Mouse (Mus musculus): ENCODE results near the gene Hrk. TPM values are rescaled to one million over a fixed set of nuclear protein-coding genes. Genes with fewer than 3 reads are reported as not detected.

Gene Hrk
- polyA plus RNA-seq, 1 experiment from 2014 or later = 5.3 TPM

DNA sequence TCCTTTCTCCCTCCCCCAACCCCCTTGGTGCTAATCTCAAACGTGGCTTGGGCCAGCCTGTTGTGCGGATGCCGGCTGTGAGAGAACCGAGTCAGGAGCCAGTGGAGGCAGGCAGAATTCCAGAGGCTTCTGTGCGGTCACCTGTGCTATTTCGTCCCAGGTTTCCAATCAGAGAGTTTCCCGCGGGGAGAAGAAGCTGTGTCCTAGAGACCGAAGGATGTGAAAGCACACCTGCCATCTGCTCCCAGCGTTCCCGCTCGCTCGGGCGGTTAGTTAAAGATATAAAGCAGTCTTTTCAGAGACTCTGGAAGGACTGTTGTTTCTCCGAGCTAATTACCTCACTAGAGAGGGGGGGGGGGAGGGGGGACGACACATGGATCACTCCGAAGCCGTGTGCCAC lies 27.8 kb downstream of the Hrk start:
- H3K4me1 ChIP-seq = peaks cover 13% of the 10 kb centered on the region
- H3K9me3 ChIP-seq = no peaks in the 10 kb centered on the region
- no peaks in the 10 kb centered on the region for H3K36me3 ChIP-seq
- no peak overlapping the region for H3K4me3 ChIP-seq
- no peak overlapping the region for H3K27ac ChIP-seq
- H3K27me3 ChIP-seq (replicated peaks) = no peaks in the 10 kb centered on the region
- WGBS = 21% methylated on average over 18 of the region's 18 CpGs
- H3K4me2 ChIP-seq (replicated peaks) = no peak overlapping the region
- no peak for ATAC-seq (ENCODE audit: low FRiP score, low read depth)
- H3K9ac ChIP-seq = no peak overlapping the region

DNA sequence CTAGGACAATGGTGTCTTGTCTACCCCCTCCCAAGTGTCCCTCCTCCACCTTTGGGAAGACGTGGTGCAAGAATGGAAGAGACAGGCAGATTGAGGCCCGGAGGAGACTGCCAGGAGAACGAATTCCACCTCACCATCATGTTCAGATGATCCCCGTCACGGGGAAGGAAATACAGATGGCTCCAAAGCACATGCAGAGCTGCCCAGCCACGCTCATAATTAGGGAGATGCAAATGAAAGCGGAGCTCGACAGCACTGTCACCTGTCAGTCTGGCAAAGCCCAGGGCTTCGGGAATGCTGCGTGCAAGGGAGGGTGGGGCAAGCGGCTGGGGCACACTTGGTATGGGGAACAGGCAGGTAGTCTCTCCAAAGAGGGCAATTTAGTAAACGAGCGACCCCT lies 33.0 kb downstream of the Hrk start:
- Histone ChIP-seq H3K4me3 (no peak overlapping the region), H3K27me3 (replicated peaks) (no peaks in the 10 kb centered on the region), H3K9ac (no peak overlapping the region), H3K4me2 (replicated peaks) (no peak overlapping the region), H3K36me3 (peaks cover 14% of the 10 kb centered on the region; the same call in 1 of the 2 replicates), H3K4me1 (peaks cover 6% of the 10 kb centered on the region), H3K27ac (no peak overlapping the region), H3K9me3 (no peaks in the 10 kb centered on the region)
- ATAC-seq (ENCODE audit: low FRiP score, low read depth) = no peak
- 82% methylated on average over 13 of the region's 13 CpGs for WGBS

DNA sequence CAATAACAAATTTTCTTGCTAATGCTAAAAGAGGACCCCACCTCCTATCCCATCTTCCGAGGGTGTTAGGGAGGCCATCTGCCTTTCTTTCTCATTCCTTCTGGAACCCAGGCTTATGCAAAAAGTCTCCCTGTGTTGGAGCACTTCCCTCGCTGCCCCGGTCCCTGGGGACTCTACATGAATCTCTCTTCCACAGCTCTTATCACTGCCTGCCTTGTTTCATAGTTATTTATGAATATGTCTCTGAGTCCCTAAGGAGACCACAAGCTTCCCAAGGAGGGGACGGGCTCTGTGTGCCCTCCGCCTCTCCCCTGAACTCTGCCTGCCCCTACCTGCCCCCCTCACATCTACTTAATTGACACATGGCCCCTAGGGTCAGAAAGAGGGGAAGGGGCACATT lies 35.2 kb downstream of the Hrk start:
- no peak overlapping the region for H3K9ac ChIP-seq
- WGBS = 61% methylated on average over 5 of the region's 5 CpGs
- no peak overlapping the region for H3K27ac ChIP-seq
- no peak overlapping the region for H3K4me2 ChIP-seq (replicated peaks)
- H3K27me3 ChIP-seq (replicated peaks) = no peaks in the 10 kb centered on the region
- H3K9me3 ChIP-seq = no peaks in the 10 kb centered on the region
- peaks cover 14% of the 10 kb centered on the region; the same call in 1 of the 2 replicates for H3K36me3 ChIP-seq
- peaks cover 6% of the 10 kb centered on the region; the same call in 1 of the 2 replicates for H3K4me1 ChIP-seq
- H3K4me3 ChIP-seq = no peak overlapping the region
- ATAC-seq (ENCODE audit: low FRiP score, low read depth) = no peak

DNA sequence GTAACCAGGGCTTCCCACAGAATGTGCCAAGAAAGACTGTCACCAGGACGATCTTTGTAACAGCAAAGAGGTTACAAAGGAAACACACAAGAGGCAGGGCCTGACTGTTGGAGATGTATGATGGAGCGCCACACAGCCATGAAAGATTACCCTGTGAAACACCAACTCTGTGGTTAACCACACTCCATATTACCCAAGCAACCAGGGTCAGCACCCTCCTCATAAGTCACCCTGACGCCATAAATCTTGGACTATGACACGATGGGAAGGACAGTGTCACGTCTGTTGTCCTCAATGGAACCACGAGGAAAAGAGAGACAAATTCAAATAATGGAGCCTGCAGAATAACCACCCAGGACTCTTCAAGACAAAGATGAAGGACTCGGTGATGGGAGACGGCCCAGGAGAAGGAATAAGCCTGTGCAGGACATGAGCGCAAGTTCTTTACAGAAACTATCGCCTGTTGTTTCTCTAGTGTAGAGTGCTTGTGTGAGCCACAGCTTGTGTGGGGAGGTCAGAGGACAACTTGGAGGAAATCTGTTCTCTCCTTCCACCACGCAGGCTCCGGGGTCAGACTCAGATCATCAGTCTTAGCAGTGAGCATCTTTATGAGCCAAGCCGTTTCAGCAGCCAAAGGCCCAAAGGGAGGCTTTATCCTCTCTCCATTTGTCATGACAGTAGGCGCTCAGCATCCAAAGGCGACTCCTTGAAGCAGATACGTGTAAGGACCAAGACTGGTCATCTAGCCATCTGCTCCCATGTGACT lies 40.4 kb downstream of the Hrk start:
- H3K9ac ChIP-seq = no peak overlapping the region
- H3K4me2 ChIP-seq (replicated peaks) = no peak overlapping the region
- no peak for ATAC-seq (ENCODE audit: low FRiP score, low read depth)
- H3K27me3 ChIP-seq (replicated peaks) = no peaks in the 10 kb centered on the region
- H3K36me3 ChIP-seq = peaks cover 9% of the 10 kb centered on the region; the same call in 1 of the 2 replicates
- H3K4me1 ChIP-seq = peaks cover 22% of the 10 kb centered on the region
- no peak overlapping the region for H3K4me3 ChIP-seq
- no peak overlapping the region for H3K27ac ChIP-seq
- H3K9me3 ChIP-seq = no peaks in the 10 kb centered on the region
- WGBS = 41% methylated on average over 16 of the region's 16 CpGs

DNA sequence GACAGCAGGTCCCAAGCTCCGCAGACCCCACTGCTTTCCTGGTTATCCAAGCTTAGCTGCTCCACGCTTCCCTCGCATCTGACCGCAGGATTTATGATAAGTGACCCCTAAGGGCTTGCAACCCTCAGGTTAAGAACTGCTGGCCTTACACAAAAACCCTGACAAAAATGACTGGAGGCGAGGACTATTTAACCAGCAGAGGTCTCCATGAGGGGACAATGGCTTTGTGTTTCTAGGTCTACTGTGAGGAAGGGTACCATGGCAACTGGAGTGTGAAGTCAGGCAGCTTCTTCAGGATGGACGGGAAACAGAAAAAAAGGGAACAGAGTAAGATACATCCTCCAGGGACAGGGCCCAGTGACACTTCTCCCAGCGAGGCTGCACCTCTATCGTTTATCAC lies 41.4 kb downstream of the Hrk start:
- 29% methylated on average over 8 of the region's 8 CpGs for whole genome bisulfite sequencing
- no peak for ATAC-seq (ENCODE audit: low FRiP score, low read depth)
- Histone ChIP-seq H3K9ac (no peak overlapping the region), H3K27ac (no peak overlapping the region), H3K9me3 (no peaks in the 10 kb centered on the region), H3K27me3 (replicated peaks) (no peaks in the 10 kb centered on the region), H3K4me1 (peaks cover 22% of the 10 kb centered on the region), H3K36me3 (peaks cover 9% of the 10 kb centered on the region; the same call in 1 of the 2 replicates), H3K4me2 (replicated peaks) (no peak overlapping the region), H3K4me3 (no peak overlapping the region)

DNA sequence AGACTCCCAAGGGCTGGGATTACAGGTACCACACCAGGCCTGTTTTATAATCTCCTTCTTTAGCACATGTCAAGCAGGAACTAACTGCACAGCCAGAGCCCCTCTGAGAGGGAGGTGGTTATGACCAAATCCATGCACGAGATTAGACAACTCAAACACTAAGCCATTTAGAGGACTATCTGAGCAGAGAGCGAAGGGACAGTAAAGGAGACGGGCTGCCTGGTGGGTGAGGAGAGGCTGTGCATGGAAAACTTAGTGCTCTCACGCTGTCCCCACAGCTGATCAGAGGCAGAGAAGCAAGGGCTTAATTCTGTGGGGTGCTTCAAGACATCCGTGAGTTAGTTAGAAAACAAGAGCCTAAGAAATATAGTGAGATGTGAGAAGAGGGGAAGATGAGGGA lies 49.6 kb downstream of the Hrk start:
- WGBS = 27% methylated on average over 5 of the region's 5 CpGs
- no peaks in the 10 kb centered on the region for H3K9me3 ChIP-seq
- peaks cover 24% of the 10 kb centered on the region for H3K4me1 ChIP-seq
- H3K36me3 ChIP-seq = peaks cover 9% of the 10 kb centered on the region; the same call in 1 of the 2 replicates
- ATAC-seq (ENCODE audit: low FRiP score, low read depth) = no peak
- peak overlapping the region; percentile 73 for H3K4me2 ChIP-seq (replicated peaks)
- H3K9ac ChIP-seq = peak overlapping the region; percentile 51; the same call in 1 of the 2 replicates
- no peak overlapping the region for H3K27ac ChIP-seq
- peak overlapping the region; percentile 27; the same call in 1 of the 2 replicates for H3K4me3 ChIP-seq
- no peaks in the 10 kb centered on the region for H3K27me3 ChIP-seq (replicated peaks)

DNA sequence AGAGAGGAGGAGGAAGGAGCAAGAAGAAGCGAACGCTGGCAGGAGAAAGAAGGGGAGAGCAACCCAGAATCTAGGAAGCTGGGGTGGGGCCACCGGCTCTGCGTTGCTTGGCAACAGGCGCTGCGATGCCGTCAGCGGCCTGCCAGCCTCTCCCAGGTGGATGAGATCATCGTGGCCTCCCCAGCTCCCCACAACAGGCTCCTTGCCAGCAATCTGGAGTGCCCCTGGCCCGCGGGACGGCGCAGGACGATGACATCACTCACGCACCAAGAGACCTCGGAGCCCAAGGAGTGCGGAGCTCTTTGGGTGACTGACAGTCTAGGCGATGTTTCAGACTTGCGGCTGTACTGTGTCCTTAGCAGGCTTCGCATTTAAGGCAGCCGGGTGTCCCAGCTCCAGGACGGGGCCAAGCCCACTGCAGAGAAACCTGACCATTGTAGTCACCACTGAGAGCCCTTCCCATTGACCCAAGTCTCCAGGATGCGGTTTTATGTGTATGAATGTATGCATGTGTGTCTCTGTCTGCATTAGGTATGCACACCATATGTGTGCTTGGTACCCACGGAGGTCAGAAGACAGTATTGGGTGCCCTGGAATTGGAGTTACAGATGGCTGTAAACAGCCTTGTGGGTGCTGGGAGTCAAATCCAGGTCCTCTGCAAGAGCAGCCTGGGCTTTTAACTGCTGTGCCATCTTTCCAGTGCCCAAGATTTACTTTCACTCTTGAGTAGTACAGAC lies 50.1 kb downstream of the Hrk start:
- Histone ChIP-seq H3K36me3 (peaks cover 10% of the 10 kb centered on the region; the same call in 1 of the 2 replicates), H3K4me1 (peaks cover 24% of the 10 kb centered on the region), H3K4me2 (replicated peaks) (peak overlapping the region; percentile 73), H3K9me3 (no peaks in the 10 kb centered on the region), H3K9ac (peak overlapping the region; percentile 51), H3K27ac (no peak overlapping the region), H3K27me3 (replicated peaks) (no peaks in the 10 kb centered on the region), H3K4me3 (peak overlapping the region; percentile 27)
- WGBS = 6% methylated on average over 24 of the region's 24 CpGs
- peak; percentile 86 for ATAC-seq (ENCODE audit: low FRiP score, low read depth)

DNA sequence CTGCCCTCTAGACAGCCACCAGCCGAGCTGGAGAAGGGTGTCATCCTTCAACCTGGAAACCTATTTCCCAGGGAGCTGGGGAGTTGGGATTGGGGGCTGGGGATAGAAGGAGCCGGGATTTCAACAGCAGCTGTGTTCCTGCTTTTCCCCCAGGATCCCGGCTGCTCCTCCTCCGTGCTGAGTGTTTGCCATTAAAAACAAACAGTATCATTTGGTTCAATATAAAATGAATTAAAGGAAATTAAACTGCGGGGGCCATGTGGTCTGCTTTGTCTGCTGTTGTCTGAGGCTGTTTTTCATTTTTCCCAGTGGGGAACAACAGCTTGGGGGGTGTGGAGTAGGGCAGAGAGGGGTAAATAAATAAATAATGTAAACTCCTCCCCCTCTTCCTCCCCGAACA lies 53.0 kb downstream of the Hrk start:
- H3K27ac ChIP-seq = no peak overlapping the region
- WGBS = 69% methylated on average over 6 of the region's 6 CpGs
- H3K4me3 ChIP-seq = no peak overlapping the region
- no peak for ATAC-seq (ENCODE audit: low FRiP score, low read depth)
- peaks cover 24% of the 10 kb centered on the region for H3K4me1 ChIP-seq
- no peak overlapping the region for H3K9ac ChIP-seq
- H3K27me3 ChIP-seq (replicated peaks) = no peaks in the 10 kb centered on the region
- H3K4me2 ChIP-seq (replicated peaks) = no peak overlapping the region
- peaks cover 26% of the 10 kb centered on the region; the same call in 1 of the 2 replicates for H3K36me3 ChIP-seq
- no peaks in the 10 kb centered on the region for H3K9me3 ChIP-seq

DNA sequence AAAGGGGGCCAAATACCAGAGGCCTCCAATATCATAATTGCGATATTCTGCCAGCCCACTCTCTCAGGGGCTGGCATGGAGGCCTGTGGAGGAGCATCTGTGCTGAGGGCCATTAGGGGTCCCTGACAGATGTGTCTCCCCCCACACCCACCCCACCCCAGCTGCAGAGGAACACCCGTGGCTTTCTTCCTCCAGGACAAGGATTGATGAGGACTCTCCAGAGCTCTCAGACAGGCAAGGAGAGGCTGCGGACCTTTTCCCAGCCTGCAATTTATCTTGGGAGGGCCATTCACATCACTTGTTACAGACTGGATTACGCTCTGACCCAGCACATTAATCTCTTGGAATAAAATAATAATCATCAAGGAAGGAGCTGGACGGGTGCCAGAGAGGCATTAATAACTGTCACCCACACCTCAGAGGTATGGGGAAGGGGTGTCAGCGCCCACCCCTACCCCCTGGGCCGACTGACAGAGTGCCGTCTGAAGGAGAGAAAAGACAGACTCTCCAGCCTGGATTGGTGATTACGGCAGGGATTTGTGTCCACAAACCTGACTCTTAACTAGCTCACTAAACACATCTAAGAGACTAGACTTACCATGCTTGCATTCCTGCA lies 58.8 kb downstream of the Hrk start:
- Histone ChIP-seq H3K27ac (no peak overlapping the region), H3K4me2 (replicated peaks) (no peak overlapping the region), H3K4me3 (no peak overlapping the region), H3K27me3 (replicated peaks) (no peaks in the 10 kb centered on the region), H3K9ac (no peak overlapping the region), H3K4me1 (0 out of 2 replicates have a peak, but pooled peaks cover 7% of the 10 kb centered on the region), H3K9me3 (no peaks in the 10 kb centered on the region), H3K36me3 (peaks cover 53% of the 10 kb centered on the region)
- WGBS = 56% methylated on average over 9 of the region's 9 CpGs
- no peak for ATAC-seq (ENCODE audit: low FRiP score, low read depth)

DNA sequence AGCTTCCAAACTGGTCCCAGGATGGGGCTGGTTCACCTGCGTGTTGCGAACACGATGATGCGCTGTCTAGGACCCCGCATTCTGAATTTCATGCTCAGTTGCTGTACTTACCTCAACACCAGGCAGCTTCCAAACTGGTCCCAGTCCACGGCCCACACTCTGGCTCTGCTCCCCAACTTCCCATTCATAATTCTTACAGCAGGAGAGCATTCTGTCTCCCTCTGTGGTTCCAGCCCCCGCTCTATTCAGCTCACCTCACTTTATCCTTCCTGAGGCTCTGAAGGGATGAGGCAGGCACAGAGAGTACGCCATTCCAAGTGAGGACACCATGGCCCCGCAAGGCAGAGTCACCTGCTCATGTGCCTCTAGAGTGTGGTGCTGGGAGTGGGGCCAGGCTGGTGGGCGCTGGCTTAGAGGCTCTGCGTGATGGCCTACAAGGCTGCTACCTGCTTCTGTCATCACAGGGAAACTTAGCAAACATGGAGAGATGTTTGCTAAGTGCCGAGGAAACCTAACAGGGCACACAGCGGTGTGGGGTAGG lies 65.7 kb downstream of the Hrk start:
- 92% methylated on average over 13 of the region's 13 CpGs for WGBS
- no peaks in the 10 kb centered on the region for H3K9me3 ChIP-seq
- no peak overlapping the region for H3K9ac ChIP-seq
- no peak overlapping the region for H3K4me3 ChIP-seq
- H3K4me1 ChIP-seq = no peaks in the 10 kb centered on the region
- H3K4me2 ChIP-seq (replicated peaks) = no peak overlapping the region
- no peak overlapping the region for H3K27ac ChIP-seq
- peaks cover 74% of the 10 kb centered on the region for H3K36me3 ChIP-seq
- H3K27me3 ChIP-seq (replicated peaks) = no peaks in the 10 kb centered on the region
- no peak for ATAC-seq (ENCODE audit: low FRiP score, low read depth)

DNA sequence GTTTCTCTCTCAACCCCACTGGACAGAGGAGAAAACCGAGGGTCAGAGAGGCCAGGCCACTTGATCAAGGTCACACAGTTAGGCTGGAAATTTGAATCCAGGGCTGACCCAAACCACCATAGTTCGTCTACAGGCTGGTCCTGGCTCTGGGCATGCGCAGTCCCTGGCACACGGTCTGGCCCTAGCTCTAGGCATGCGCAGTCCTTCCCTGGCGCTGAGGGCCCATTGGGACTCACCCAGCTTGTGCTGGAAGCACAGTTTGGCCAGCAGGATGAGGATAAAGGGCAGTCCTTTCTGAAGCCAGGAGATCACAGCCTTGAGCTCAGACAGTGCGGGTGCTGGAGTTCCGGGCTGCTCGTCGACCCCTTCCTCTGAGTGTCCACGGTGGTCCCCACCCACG lies 72.4 kb downstream of the Hrk start:
- H3K4me1 ChIP-seq = no peaks in the 10 kb centered on the region
- no peak overlapping the region for H3K9ac ChIP-seq
- no peaks in the 10 kb centered on the region for H3K9me3 ChIP-seq
- H3K36me3 ChIP-seq = peaks cover 63% of the 10 kb centered on the region
- WGBS = 83% methylated on average over 12 of the region's 12 CpGs
- ATAC-seq (ENCODE audit: low FRiP score, low read depth) = no peak
- no peak overlapping the region for H3K27ac ChIP-seq
- H3K4me3 ChIP-seq = no peak overlapping the region
- no peak overlapping the region for H3K4me2 ChIP-seq (replicated peaks)
- no peaks in the 10 kb centered on the region for H3K27me3 ChIP-seq (replicated peaks)
